Mouse (Mus musculus): ENCODE data around the gene Dnajc8.
"Not testable (repeated sequence)": the region's sequence is repeated elsewhere in the genome, so short reads cannot be mapped to it uniquely, and the experiment has no call there.

The Dnajc8 gene

DNA sequence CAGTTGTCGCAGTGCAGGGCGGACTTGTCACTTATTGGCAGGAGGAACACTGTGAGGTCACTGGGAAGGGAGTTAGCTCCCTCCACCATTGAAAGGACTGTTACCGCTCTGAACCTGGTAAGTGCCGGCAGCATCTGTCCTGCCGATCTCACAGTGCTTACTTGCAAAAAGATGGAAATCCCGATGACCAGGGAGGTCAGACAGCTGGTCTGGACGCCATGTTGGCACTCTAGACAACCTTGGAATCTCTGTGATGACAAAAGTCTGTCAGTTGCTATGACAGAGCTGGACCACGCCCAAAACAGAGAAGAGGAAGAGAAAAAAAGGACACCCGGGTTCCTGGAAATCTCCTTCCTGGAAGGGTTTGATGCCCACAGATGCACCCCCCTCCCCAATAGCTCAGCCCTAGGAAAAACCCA, 32.0 kb downstream of the Dnajc8 start:
- no peak for DNase-seq (ENCODE audit: low spot score in 2 of 2)

- no peak for DNase-seq (ENCODE audit: low spot score in 2 of 2)
These were observed 33.8 kb downstream of the Dnajc8 start for GRCm38 (mm10) chr4:132569115-132569514.

DNA sequence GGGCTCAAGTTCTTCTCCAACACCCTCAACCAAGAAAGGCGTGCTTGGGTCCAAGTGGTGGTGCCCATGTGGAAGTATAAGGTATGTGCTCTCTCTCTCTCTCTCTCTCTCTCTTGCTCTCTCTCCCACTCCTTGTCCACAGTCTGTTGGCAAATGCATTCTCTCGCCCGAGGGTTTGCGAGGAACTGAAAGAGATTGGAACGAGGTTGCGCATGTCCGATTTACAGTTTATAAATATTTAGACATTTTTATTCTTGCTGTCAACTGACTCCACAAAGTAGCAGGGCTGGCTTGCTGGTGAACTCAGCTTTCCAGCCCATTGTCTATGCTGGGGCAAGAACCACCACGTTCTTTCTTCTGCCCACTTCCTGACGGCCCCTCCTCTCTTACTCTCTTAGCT, 35.8 kb downstream of the Dnajc8 start:
- DNase-seq (ENCODE audit: low spot score in 2 of 2): no peak

GRCm38 (mm10) chr4:132573327-132573726, 38.0 kb downstream of the Dnajc8 start:
- DNase-seq (ENCODE audit: low spot score in 2 of 2): no peak

DNA sequence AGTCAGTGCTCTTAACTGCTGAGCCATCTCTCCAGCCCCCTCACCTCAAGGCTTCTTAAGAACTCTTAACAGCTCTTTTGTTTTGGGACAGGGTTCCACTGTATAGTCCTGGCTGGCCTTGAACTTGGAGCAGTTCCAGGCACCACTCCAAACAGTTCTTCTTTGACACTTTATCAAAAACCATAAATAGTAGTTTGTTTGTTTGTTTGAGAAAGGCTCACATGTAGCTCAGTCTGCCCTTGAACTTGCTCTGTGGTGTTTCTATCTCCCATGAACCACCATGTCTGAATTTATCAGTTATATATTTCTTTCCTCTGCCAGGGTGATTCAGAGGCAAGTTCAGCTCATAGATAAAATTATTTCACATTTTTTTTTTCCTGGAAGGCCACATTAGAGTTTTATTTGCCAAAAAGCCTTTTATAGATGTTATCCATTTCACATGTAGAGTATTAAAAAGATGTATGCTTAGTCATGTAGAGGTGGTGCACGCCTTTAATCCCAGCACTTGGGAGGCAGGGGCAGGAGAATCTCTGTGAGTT, 39.5 kb downstream of the Dnajc8 start:
- DNase-seq (ENCODE audit: low spot score in 2 of 2): no peak

DNA sequence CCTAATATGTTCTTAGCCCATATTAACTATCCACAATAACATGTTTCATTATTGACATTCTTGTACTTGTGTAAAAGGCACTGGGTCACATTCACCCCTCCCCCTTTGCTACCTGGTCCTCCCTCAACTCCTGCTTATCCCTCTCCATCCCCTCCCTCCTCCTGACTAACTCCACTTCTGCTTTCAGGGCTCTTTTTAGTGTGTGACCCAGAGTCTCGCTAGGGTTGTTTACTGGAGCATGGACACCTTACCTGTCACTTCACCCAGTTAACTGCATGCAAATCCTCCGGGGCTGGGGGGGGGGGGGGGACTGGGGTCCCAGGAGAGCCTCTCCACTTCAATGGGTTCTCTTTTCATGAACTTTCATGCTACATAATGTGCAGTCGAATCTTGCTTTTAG, 48.4 kb downstream of the Dnajc8 start:
- no peak for DNase-seq (ENCODE audit: low spot score in 2 of 2)

- DNase-seq (ENCODE audit: low spot score in 2 of 2): no peak
These were observed 49.6 kb downstream of the Dnajc8 start for GRCm38 (mm10) chr4:132584975-132585374.

GRCm38 (mm10) chr4:132586282-132586681, 50.9 kb downstream of the Dnajc8 start:
- no peak for DNase-seq (ENCODE audit: low spot score in 2 of 2)

DNA sequence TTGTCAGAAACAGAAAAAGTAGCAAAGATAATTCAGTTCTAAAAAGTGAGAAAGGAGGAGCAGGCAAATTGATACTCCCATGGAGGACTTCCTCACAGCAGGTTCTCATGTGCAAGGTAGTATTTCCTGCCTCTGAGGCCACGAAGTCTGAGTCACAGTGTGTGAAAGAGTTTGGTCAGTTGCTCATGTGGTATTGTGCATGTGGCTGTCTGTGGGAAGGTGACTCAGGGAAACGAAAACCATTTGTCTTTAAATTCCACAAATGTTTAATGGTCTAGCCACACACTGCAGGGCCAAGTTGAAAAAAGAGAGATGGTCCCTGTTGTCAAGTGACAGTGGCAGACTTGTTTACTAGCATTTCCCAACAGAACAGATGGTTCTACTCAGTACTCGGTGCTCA, 53.2 kb downstream of the Dnajc8 start:
- DNase-seq (ENCODE audit: low spot score in 2 of 2): no peak

DNA sequence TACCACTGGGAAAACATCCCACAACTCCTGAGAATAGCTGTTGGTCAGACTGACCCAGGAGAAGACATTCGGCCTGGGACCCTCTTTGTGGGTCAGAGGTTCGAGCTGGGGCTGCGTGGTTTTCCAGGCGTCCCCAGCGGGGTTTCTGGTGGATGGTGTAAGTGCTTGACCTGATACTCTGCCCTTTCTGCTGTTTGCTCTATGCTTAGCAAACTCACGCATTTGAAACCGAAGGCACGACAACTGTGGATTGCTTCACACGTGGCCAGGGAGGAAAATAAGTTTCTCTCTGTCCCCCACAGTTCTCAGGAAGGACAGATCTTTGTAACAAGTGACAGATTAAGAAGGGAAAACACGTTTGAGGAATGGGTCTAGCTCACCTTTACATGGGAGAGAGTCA, 55.3 kb downstream of the Dnajc8 start:
- no peak for DNase-seq (ENCODE audit: low spot score in 2 of 2)

DNA sequence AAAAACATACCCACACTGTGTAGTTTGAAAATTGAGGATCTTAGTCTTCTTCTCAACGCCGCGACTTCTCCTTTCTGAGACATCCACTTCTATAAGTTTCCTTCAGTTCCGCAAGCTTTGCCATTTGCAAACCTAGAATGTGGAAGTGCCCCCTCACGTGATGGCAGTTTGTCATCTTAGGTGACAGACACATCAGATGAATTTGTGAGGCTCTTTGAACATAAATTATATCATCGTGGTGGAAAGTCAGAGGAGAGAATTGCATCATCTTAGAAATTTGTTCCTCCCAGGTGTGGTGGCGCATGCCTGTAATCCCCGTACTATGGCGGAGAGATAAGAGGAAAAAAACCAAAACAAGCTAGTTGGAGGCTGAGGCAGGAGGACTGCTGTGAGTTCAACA, 57.6 kb downstream of the Dnajc8 start:
- DNase-seq (ENCODE audit: low spot score in 2 of 2): no peak

GRCm38 (mm10) chr4:132594191-132594590, 58.8 kb downstream of the Dnajc8 start:
- no peak for DNase-seq (ENCODE audit: low spot score in 2 of 2)

DNA sequence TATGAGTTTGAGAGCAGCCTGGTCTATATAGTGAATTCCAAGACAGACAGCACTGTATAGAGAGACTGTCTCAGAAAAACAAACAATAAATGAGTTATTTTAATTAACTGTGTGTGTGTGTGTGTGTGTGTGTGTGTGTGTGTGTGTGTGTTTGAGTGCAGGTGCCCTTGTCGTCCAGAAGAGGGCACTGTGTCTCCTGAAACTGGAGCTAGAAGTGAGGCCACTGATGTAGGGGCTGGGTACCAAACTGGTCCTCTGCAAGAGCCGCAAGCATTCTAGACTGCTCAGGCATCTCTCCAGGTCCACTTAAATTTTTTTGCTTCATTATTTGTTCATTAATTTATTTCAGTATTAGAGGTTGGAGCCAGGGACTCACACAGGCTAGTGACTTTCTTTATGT, 63.5 kb downstream of the Dnajc8 start:
- no peak for DNase-seq (ENCODE audit: low spot score in 2 of 2)

DNA sequence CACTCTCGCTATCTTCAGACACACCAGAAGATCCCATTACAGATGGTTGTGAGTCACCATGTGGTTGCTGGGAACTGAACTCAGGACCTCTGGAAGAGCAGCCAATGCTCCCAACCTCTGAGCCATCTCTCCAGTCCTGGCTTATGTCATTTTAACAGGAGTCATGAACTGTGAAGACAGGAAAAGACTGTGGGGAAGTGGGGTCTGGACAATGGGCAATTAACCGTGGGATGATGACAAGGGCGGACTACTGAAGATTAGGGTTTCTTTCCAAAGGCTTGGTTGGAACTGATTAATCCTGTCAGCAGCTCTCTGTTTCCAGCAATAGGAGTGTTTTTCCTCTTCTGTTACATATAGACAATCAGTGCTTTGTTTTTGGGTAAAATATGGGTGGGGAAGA, 64.4 kb downstream of the Dnajc8 start:
- DNase-seq (ENCODE audit: low spot score in 2 of 2): no peak

DNA sequence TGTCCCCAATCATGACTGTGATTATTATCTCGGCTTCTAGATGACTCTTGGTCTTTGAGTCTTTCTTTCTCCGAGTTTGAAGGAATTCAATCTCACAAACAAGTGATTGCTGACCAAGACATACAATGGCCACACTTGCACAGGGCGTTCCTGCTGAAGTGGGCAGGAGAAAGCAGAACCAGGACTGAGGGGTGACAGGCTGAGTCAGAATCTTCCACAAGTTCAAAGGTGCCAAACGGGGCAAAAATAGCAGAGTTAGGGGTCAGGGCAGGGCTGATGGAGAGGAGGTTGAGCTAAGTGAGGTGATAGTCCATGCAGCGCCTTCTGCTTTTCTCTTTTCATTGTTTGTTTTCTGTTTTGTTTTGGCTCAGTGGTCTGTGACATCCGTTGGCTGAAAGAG, 65.1 kb downstream of the Dnajc8 start:
- DNase-seq (ENCODE audit: low spot score in 2 of 2): no peak

DNA sequence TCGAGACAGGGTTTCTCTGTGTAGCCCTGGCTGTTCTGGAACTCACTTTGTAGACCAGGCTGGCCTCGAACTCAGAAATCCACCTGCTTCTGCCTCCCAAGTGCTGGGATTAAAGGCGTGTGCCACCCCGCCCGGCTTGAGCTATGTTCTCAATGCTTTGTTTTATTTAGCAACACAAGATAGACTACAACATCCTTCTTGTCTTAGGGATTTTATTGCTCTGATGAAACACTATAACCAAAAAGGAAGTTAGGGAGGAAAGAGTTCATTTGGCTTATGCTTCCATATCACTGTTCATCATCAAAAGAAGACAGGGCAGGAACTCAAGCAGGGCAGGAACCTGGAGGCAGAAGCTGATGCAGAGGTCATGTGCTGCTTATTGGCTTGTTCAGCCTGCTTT, 65.9 kb downstream of the Dnajc8 start:
- DNase-seq (ENCODE audit: low spot score in 2 of 2): not testable (repeated sequence)

All from frontal cortex, postnatal 14 days (tissue).